Mouse (Mus musculus) hindbrain, embryonic 12.5 days (tissue): ENCODE results near the gene 4921507P07Rik. TPM values are rescaled to one million over a fixed set of nuclear protein-coding genes. Genes with fewer than 3 reads are reported as not detected.

Experiments
- ATAC-seq: fragments of 200-750 bp; cut with Nextera tagmentation; 2 replicates; pipeline ENCODE4 v1.8.0; 2017; ENCODE audit warnings: moderate TSS enrichment; ENCODE audit not compliant: low FRiP score
- H3K27ac ChIP-seq: fragments of 300-500 bp; sonication (generic); 2 replicates; pipeline ENCODE4 v1.5.1; 2016; ENCODE audit warnings: mild to moderate bottlenecking
- H3K27me3 ChIP-seq: fragments of 300-500 bp; sonication (generic); 2 replicates; pipeline ENCODE4 v1.6.1; 2016; ENCODE audit warnings: mild to moderate bottlenecking
- H3K36me3 ChIP-seq: fragments of 300-500 bp; sonication (generic); 2 replicates; pipeline ENCODE4 v1.6.1; 2016; ENCODE audit warnings: mild to moderate bottlenecking
- H3K4me1 ChIP-seq: fragments of 300-500 bp; sonication (generic); 2 replicates; pipeline ENCODE4 v1.6.1; 2016
- H3K4me2 ChIP-seq: fragments of 300-500 bp; sonication (generic); replicated peaks from 2 replicates; pipeline ENCODE4 v1.6.1; 2016; ENCODE audit warnings: mild to moderate bottlenecking
- H3K4me3 ChIP-seq: fragments of 300-500 bp; sonication (generic); 2 replicates; pipeline ENCODE4 v1.5.1; 2016; ENCODE audit warnings: mild to moderate bottlenecking
- H3K9ac ChIP-seq: fragments of 300-500 bp; sonication (generic); 2 replicates; pipeline ENCODE4 v1.6.1; 2016; ENCODE audit warnings: mild to moderate bottlenecking, moderate library complexity
- H3K9me3 ChIP-seq: fragments of 300-500 bp; sonication (generic); replicated peaks from 2 replicates; pipeline ENCODE4 v1.6.1; 2016; ENCODE audit warnings: mild to moderate bottlenecking
- WGBS: fragments of 180-500 bp; shearing (Covaris S2); methylation state at CpG from one replicate; pipeline ENCODE4 v1.1.7; 2016; 5-methylcytosine and 5-hydroxymethylcytosine counted together
- microRNA-seq: library from miRNA; unstranded; fragments of <30 nt; microRNA quantifications from one replicate; pipeline ENCODE4, GENCODE M21; 2017
- polyA plus RNA-seq: library from polyadenylated mRNA; unstranded; fragments of >200 nt; fragmentation: Nextera tagmentation; extraction: Ambion mirVana; gene quantifications from 2 replicates; pipeline ENCODE4 v1.2.1, GENCODE M21; 2016

4921507P07Rik gene
- polyA plus RNA-seq, 1 experiment from 2014 or later, result 1.2 TPM

DNA sequence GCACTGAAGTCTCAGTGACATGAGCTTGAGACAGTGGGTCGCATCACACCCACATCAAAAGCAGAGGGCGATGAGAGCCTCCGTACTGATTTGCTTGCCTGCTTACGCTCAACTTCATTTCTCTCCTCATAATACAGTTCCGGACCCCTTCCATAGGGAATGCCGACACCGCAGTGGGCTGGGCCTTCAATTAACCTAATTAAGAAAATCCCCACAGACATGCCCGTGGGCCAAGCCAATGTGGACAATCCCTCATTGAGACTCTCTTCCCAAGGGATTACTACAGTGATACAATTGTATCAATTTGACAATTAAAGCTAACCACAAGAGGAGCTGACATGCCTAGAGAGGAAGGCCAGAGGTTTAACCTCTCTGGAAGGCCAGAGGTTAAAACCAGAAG, 70.6 kb downstream of the 4921507P07Rik start:
- Histone ChIP-seq H3K27me3 (no peaks in the 10 kb centered on the region), H3K9me3 (no peaks in the 10 kb centered on the region), H3K4me3 (no peak overlapping the region), H3K4me2 (no peak overlapping the region), H3K4me1 (no peaks in the 10 kb centered on the region), H3K9ac (no peak overlapping the region), H3K27ac (no peak overlapping the region), H3K36me3 (no peaks in the 10 kb centered on the region)
- whole genome bisulfite sequencing, result 72% methylated on average over 8 of the region's 8 CpGs
- no peak for ATAC-seq

DNA sequence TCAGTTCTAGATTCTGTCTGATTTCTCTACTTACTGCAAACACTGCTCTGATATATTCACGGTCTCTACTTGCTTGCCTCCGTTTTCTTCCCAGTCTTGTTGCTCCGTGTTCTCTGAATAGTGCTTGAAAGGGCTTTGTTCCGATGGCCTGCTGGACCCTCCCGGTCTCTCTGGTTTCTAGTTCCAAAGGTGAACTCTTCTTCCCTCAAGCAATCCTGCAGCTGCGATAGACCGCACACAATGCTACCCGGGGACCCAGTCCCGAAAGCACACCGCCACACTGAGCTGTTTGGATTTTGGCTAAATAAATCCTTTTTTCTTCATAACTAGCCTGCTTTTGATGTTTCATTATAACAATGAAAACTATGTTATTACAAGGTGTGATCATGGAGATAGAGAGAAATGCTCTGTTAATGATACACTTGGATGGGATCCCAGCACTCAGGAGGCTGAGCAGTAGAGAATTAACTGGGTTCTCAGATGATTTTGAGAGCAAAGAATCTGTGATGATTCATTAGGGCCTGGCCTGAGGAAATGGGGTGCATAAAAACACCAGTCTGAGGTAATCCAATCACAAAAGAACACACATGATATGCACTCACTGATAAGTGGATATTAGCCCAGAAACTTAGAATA, 72.1 kb downstream of the 4921507P07Rik start:
- Histone ChIP-seq H3K9ac (no peak overlapping the region), H3K27ac (no peak overlapping the region), H3K4me1 (no peaks in the 10 kb centered on the region), H3K36me3 (no peaks in the 10 kb centered on the region), H3K4me2 (no peak overlapping the region), H3K27me3 (no peaks in the 10 kb centered on the region), H3K9me3 (no peaks in the 10 kb centered on the region), H3K4me3 (no peak overlapping the region)
- no peak for ATAC-seq
- WGBS, result 91% methylated on average over 10 of the region's 10 CpGs

Small RNA genes within 50 kb of the gene (microRNA-seq; reads per million reads assigned to microRNA genes)
- not detected for gene Mir6371

Other genes starting within 250 kb of the 4921507P07Rik start
- 8.3 and 8.6 TPM in 2 replicates for gene Osbpl3, start 140.4 kb downstream of the 4921507P07Rik start, polyA plus RNA-seq
- 59.7 and 65.1 TPM in 2 replicates for gene Cycs, start 30.1 kb downstream of the 4921507P07Rik start, polyA plus RNA-seq
- not detected in 2 replicates for gene Npvf, start 57.8 kb upstream of the 4921507P07Rik start, polyA plus RNA-seq